Mouse (Mus musculus) liver, postnatal 0 days (tissue): ENCODE measurements around the gene Gsta1.

Source experiments
- CTCF ChIP-seq: sonication (generic); IDR thresholded peaks from 2 replicates; pipeline ENCODE4 v1.5.1; 2016; ENCODE audit warnings: antibody characterized with exemption, low read depth
- EP300 ChIP-seq: IDR thresholded peaks from 2 replicates; pipeline ENCODE4 v1.6.1; 2016; ENCODE audit warnings: antibody characterized with exemption, low read depth, mild to moderate bottlenecking

GRCm38 (mm10) chr9:78197801-78198200 lies 32.7 kb upstream of the Gsta1 start:
- TF ChIP-seq EP300, result no peak
- no peak for TF ChIP-seq CTCF
